Mouse (Mus musculus): Measurements from ENCODE around the gene E2f1. TPM values are rescaled to one million over a fixed set of nuclear protein-coding genes. Genes with fewer than 3 reads are reported as not detected.

The E2f1 gene
- polyA plus RNA-seq, 1 experiment from 2014 or later, result 7.2 TPM

DNA sequence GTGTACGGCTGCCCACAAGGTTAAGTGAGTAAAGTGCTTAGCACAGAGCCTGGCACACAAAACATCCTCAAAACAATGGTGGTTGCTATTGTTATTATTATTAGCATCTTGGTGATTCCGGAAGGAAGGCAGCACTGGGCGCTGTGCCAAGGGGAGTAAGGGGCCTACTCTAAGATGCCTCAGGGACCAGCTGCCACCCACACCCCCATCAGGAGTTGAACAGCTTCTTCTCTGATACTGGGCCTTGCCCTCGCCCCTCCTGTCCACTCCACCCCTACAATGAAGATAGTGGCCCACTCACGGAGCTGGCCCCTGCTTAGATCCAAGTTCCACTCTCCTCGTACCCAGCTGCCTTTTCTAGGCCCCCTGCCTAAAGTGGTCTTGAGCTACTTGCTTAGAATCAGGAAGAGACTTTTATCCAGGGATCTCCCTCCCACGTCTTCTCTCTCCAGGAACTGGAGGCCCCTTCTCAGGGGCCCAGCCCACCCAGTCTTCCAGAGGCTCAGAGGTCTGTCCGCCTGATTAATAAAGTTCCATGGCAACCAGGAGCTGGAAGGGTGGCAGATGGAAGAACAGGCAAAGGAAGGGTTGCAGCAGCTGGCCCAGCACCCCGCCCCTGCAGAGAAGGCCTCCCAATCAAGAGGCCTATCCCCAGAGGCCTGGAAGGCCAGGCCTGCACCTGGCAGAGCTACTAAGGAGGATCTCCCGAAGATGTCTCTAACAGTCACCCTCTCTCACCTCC lies 1.2 kb downstream of the E2f1 start:
- Histone ChIP-seq H3K27ac (replicated peaks; ENCODE audit: low read depth, low read length) (peak overlapping the region; percentile 87), H3K4me3 (ENCODE audit: low read depth, low read length) (peak overlapping the region; percentile 86), H3K36me3 (replicated peaks; ENCODE audit: control insufficient read depth, insufficient read depth, low read depth, low read length) (0 out of 2 replicates have a peak, but pooled peaks cover 4% of the 10 kb centered on the region), H3K4me2 (ENCODE audit: low read depth, low read length) (peak overlapping the region; percentile 83), H3K4me1 (ENCODE audit: control insufficient read depth, insufficient read depth, low read length) (peaks cover 11% of the 10 kb centered on the region), H3K9ac (replicated peaks; ENCODE audit: low read length) (peak overlapping the region; percentile 89), H3K9me3 (replicated peaks; ENCODE audit: control insufficient read depth, low read length) (no peaks in the 10 kb centered on the region), H3K27me3 (ENCODE audit: control insufficient read depth, insufficient read depth, low read length) (no peaks in the 10 kb centered on the region)
- peak; percentile 35 for DNase-seq (ENCODE audit: low spot score)
- ATAC-seq (replicated peaks; ENCODE audit: insufficient number of reproducible peaks, low FRiP score, low TSS enrichment, low read depth), result 0 out of 2 replicates have a peak, but pooled peaks have one; percentile 11
- WGBS, result 28% methylated on average over 10 of the region's 10 CpGs

DNA sequence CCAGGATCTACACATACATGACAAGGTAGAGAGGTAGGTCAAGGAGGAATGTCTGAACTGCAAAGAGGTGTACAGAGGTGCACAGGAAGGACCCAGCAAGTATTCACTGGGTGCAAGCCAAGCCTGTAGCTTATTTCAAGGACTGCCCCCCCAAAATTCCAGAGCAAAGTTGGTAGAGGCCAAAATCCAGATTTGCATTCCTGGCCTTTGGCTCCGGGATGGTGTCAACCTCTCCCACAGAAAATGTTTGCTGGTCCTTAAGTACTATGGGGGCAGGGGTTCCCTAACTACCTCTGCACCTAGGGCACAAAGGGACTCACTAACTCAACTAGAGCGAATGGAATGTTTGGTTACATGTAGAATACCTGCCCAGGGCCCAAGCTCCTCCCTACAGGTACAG lies 1.9 kb downstream of the E2f1 start:
- Histone ChIP-seq H3K9ac (replicated peaks; ENCODE audit: low read length) (peak overlapping the region; percentile 89), H3K4me2 (ENCODE audit: low read depth, low read length) (peak overlapping the region; percentile 83), H3K27ac (replicated peaks; ENCODE audit: low read depth, low read length) (peak overlapping the region; percentile 87; the same call in 1 of the 2 replicates), H3K9me3 (replicated peaks; ENCODE audit: control insufficient read depth, low read length) (no peaks in the 10 kb centered on the region), H3K27me3 (ENCODE audit: control insufficient read depth, insufficient read depth, low read length) (no peaks in the 10 kb centered on the region), H3K36me3 (replicated peaks; ENCODE audit: control insufficient read depth, insufficient read depth, low read depth, low read length) (peaks cover 5% of the 10 kb centered on the region; the same call in 1 of the 2 replicates), H3K4me1 (ENCODE audit: control insufficient read depth, insufficient read depth, low read length) (peaks cover 11% of the 10 kb centered on the region), H3K4me3 (ENCODE audit: low read depth, low read length) (peak overlapping the region; percentile 86)
- WGBS, result 78% methylated on average over 2 of the region's 2 CpGs
- ATAC-seq (replicated peaks; ENCODE audit: insufficient number of reproducible peaks, low FRiP score, low TSS enrichment, low read depth) (no peak), DNase-seq (ENCODE audit: low spot score) (no peak)

DNA sequence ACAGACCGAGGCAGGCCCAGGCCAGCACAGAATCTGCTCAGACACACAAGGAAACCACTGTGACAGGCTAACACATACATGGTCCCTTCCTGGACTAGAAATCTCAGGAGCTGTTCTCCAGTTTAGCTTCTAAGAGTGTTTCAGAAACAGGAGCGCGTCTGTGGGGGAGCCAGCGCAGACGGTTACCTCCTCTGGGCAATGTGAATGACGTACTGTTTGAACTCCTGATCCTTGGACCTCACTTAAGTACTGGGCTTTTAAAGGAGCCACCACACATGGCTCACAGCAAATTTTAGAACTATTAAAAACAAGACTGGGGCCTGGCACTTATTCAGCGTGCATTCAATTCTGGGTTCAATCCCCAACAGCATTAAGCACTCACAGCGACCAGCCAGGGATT lies 3.1 kb downstream of the E2f1 start:
- no peak overlapping the region for H3K9ac ChIP-seq (replicated peaks; ENCODE audit: low read length)
- H3K36me3 ChIP-seq (replicated peaks; ENCODE audit: control insufficient read depth, insufficient read depth, low read depth, low read length), result peaks cover 7% of the 10 kb centered on the region; the same call in 1 of the 2 replicates
- peaks cover 11% of the 10 kb centered on the region for H3K4me1 ChIP-seq (ENCODE audit: control insufficient read depth, insufficient read depth, low read length)
- ATAC-seq (replicated peaks; ENCODE audit: insufficient number of reproducible peaks, low FRiP score, low TSS enrichment, low read depth) (no peak), DNase-seq (ENCODE audit: low spot score) (no peak)
- H3K27me3 ChIP-seq (ENCODE audit: control insufficient read depth, insufficient read depth, low read length), result no peaks in the 10 kb centered on the region
- no peak overlapping the region for H3K4me2 ChIP-seq (ENCODE audit: low read depth, low read length)
- no peak overlapping the region for H3K27ac ChIP-seq (replicated peaks; ENCODE audit: low read depth, low read length)
- no peak overlapping the region for H3K4me3 ChIP-seq (ENCODE audit: low read depth, low read length)
- H3K9me3 ChIP-seq (replicated peaks; ENCODE audit: control insufficient read depth, low read length), result no peaks in the 10 kb centered on the region
- 47% methylated on average over 8 of the region's 8 CpGs for WGBS

DNA sequence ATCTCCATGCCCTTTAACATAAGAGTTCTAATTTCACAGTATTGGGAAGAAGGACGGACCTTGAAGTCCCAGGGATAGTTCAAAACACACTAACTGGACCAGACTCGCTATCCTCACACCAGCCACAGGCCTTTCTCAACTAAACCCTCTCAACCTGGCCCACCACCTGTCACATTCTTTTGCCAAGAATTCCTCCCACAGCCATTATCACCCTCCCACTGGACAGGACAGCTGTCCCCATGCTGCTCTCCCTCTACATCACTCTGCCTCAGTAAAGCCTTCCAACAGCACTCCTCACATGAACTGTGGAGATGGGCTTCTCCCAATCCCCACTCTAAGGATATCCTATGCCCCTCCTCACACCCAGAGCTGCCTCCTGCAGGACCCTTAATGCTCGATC lies 4.1 kb downstream of the E2f1 start:
- H3K27me3 ChIP-seq (ENCODE audit: control insufficient read depth, insufficient read depth, low read length), result no peaks in the 10 kb centered on the region
- DNase-seq (ENCODE audit: low spot score) (no peak), ATAC-seq (replicated peaks; ENCODE audit: insufficient number of reproducible peaks, low FRiP score, low TSS enrichment, low read depth) (no peak)
- 78% methylated on average over 3 of the region's 3 CpGs for WGBS
- H3K27ac ChIP-seq (replicated peaks; ENCODE audit: low read depth, low read length), result no peak overlapping the region
- no peak overlapping the region for H3K4me2 ChIP-seq (ENCODE audit: low read depth, low read length)
- H3K4me3 ChIP-seq (ENCODE audit: low read depth, low read length), result no peak overlapping the region
- H3K9ac ChIP-seq (replicated peaks; ENCODE audit: low read length), result no peak overlapping the region
- H3K36me3 ChIP-seq (replicated peaks; ENCODE audit: control insufficient read depth, insufficient read depth, low read depth, low read length), result peaks cover 7% of the 10 kb centered on the region; the same call in 1 of the 2 replicates
- H3K9me3 ChIP-seq (replicated peaks; ENCODE audit: control insufficient read depth, low read length), result no peaks in the 10 kb centered on the region
- peaks cover 11% of the 10 kb centered on the region for H3K4me1 ChIP-seq (ENCODE audit: control insufficient read depth, insufficient read depth, low read length)

DNA sequence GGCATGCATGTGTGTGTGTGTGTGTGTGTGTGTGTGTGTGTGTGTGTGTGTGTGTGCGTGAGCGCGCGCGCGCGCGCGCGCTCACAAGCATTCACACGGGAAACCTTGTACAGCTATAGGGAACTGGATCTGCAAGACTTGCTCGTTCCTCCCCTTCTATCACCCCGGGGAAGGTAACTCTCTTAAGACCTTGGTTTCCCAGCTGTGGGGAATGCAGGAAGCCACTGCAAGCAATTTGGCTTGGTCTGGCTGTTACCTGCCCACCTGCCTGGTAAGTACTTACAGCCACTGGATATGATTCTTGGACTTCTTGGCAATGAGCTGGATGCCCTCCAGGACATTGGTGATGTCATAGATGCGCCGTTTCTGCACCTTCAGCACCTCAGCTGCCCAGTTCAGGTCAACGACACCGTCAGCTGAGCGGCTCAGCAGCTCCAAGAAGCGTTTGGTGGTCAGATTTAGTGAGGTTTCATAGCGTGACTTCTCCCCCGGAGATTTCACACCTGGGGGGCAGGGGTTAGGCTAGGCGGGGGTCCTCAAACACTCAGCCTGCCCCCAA lies 6.0 kb downstream of the E2f1 start:
- Histone ChIP-seq H3K4me1 (ENCODE audit: control insufficient read depth, insufficient read depth, low read length) (peaks cover 7% of the 10 kb centered on the region), H3K27ac (replicated peaks; ENCODE audit: low read depth, low read length) (no peak overlapping the region), H3K27me3 (ENCODE audit: control insufficient read depth, insufficient read depth, low read length) (no peaks in the 10 kb centered on the region), H3K9me3 (replicated peaks; ENCODE audit: control insufficient read depth, low read length) (no peaks in the 10 kb centered on the region), H3K4me3 (ENCODE audit: low read depth, low read length) (no peak overlapping the region), H3K4me2 (ENCODE audit: low read depth, low read length) (no peak overlapping the region), H3K9ac (replicated peaks; ENCODE audit: low read length) (no peak overlapping the region), H3K36me3 (replicated peaks; ENCODE audit: control insufficient read depth, insufficient read depth, low read depth, low read length) (peaks cover 7% of the 10 kb centered on the region; the same call in 1 of the 2 replicates)
- ATAC-seq (replicated peaks; ENCODE audit: insufficient number of reproducible peaks, low FRiP score, low TSS enrichment, low read depth) (no peak), DNase-seq (ENCODE audit: low spot score) (no peak)
- WGBS, result 92% methylated on average over 22 of the region's 22 CpGs

DNA sequence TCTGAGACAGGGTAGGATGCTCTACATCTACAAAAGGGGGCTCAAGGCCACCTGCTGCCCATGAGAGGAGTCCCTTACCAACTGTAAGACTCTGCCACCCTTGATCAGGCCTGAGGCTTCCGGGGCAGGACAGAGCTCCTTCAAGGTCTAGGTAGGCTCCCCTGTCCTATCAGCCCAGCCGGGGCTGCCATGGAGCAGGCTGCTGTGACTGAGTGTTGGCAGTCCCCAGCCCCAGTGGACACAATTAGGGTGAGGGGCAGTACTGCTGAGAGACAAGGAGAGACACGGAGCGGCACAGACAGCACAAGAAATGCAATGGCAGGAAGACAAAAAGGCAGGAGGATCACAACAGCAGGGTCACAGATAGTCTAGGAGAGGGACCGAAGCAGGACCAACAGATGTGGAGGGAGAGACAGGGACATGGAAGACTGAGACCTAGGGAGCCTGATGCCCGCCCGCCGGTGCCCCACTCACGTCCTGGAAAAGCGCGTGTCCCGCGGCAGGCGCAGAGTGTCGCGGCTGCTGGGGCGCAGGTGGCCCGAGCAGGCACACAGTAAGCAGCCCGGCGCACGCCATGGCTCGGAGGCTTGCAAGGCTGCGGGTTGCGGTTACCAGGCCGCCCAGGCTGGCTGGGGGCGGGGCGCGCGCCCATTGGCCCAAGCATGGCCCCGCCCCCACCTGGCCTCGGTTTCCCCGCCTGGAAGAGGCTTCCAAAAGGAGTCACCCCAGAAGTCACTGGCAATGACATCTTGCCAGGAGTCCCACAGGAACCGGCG lies 11.2 kb downstream of the E2f1 start, which contains the start of gene Necab3:
Necab3 (minus strand) TSS at position 627 of the 776 bp plus-strand sequence.
- H3K27ac ChIP-seq (replicated peaks; ENCODE audit: low read depth, low read length), result no peak within 1 kb of the TSS
- no peaks in the 10 kb centered on the region for H3K27me3 ChIP-seq (ENCODE audit: control insufficient read depth, insufficient read depth, low read length)
- DNase-seq (ENCODE audit: low spot score) (peak; percentile 63), ATAC-seq (replicated peaks; ENCODE audit: insufficient number of reproducible peaks, low FRiP score, low TSS enrichment, low read depth) (peak; percentile 51; the same call in 1 of the 2 replicates)
- peak within 1 kb of the TSS; percentile 57 for H3K4me2 ChIP-seq (ENCODE audit: low read depth, low read length)
- WGBS, result 4% methylated on average over 32 of the region's 34 CpGs
- H3K9me3 ChIP-seq (replicated peaks; ENCODE audit: control insufficient read depth, low read length), result no peaks in the 10 kb centered on the region
- peaks cover 3% of the 10 kb centered on the region; the same call in 1 of the 2 replicates for H3K36me3 ChIP-seq (replicated peaks; ENCODE audit: control insufficient read depth, insufficient read depth, low read depth, low read length)
- H3K9ac ChIP-seq (replicated peaks; ENCODE audit: low read length), result peak within 1 kb of the TSS; percentile 54
- peak within 1 kb of the TSS; percentile 26 for H3K4me3 ChIP-seq (ENCODE audit: low read depth, low read length)
- H3K4me1 ChIP-seq (ENCODE audit: control insufficient read depth, insufficient read depth, low read length), result no peaks in the 10 kb centered on the region

DNA sequence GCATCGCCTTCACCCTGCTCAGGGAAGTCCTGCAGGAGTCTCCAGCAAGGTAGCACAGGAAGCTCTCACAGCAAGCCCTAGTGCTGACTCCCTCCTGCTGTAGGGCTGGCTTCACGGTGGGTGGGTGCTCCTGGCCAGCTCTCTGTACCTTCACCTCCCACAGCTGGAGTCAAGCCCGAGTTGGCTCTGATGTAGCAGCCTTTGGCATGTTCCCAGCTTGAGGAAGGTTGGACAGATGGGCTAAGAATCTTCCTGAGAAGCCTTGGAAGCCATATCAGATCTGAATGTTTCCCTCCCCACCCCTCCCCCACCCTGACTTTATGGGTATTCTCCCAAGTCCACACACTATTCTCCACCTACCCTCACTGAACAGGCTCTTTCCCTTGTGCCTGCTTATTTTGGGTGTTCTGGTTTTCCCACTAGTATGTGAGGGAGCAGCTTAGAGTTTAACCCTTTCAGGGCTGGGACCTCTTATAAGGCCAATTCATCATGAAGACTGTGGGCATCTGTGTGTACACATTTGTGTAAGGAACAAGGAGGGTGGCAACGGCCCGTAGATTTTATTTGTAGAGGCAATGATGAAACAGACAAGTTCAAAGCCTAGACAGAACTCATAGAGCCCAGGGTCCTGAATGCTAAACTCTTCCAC lies 12.4 kb downstream of the E2f1 start:
- no peak overlapping the region for H3K4me3 ChIP-seq (ENCODE audit: low read depth, low read length)

More for the DNA sequence above, 12.4 kb downstream of the E2f1 start:
- H3K36me3 ChIP-seq (replicated peaks; ENCODE audit: control insufficient read depth, insufficient read depth, low read depth, low read length), result no peaks in the 10 kb centered on the region; the same call in 1 of the 2 replicates
- H3K9ac ChIP-seq (replicated peaks; ENCODE audit: low read length), result no peak overlapping the region
- no peak overlapping the region for H3K4me2 ChIP-seq (ENCODE audit: low read depth, low read length)
- peaks cover 3% of the 10 kb centered on the region; the same call in 1 of the 2 replicates for H3K4me1 ChIP-seq (ENCODE audit: control insufficient read depth, insufficient read depth, low read length)
- no peak for DNase-seq (ENCODE audit: low spot score)
- H3K9me3 ChIP-seq (replicated peaks; ENCODE audit: control insufficient read depth, low read length), result no peaks in the 10 kb centered on the region
- H3K27ac ChIP-seq (replicated peaks; ENCODE audit: low read depth, low read length), result no peak overlapping the region
- ATAC-seq (replicated peaks; ENCODE audit: insufficient number of reproducible peaks, low FRiP score, low TSS enrichment, low read depth), result no peak
- WGBS, result 51% methylated on average over 5 of the region's 5 CpGs
- peaks cover 3% of the 10 kb centered on the region; the same call in 1 of the 2 replicates for H3K27me3 ChIP-seq (ENCODE audit: control insufficient read depth, insufficient read depth, low read length)
